Mouse (Mus musculus) embryo, embryonic 11 days (tissue): Measurements from ENCODE around the gene Klhdc2.

ENCODE experiments used
- DNase-seq: peaks from one replicate; pipeline ENCODE4 v3.0.0-alpha.2; 2015

Gene Klhdc2

GRCm38 (mm10) chr12:69302171-69302570 is 5.7 kb downstream of the Klhdc2 start:
- DNase-seq: no peak

GRCm38 (mm10) chr12:69304051-69304450 is 7.6 kb downstream of the Klhdc2 start:
- no peak for DNase-seq

- no peak for DNase-seq
Measured at GRCm38 (mm10) chr12:69306333-69306732, 9.9 kb downstream of the Klhdc2 start.

- DNase-seq: no peak
Measured at GRCm38 (mm10) chr12:69309659-69310058, 13.2 kb downstream of the Klhdc2 start.

- DNase-seq: no peak
Measured at GRCm38 (mm10) chr12:69318431-69318830, 21.9 kb downstream of the Klhdc2 start.

GRCm38 (mm10) chr12:69331187-69331586 is 34.7 kb downstream of the Klhdc2 start:
- DNase-seq: no peak

GRCm38 (mm10) chr12:69332147-69332546 is 35.7 kb downstream of the Klhdc2 start:
- DNase-seq: no peak

GRCm38 (mm10) chr12:69333547-69333946 is 37.1 kb downstream of the Klhdc2 start:
- peak; percentile 44 for DNase-seq

- DNase-seq: no peak
Measured at GRCm38 (mm10) chr12:69349928-69350327, 53.4 kb downstream of the Klhdc2 start.

GRCm38 (mm10) chr12:69351685-69352084 is 55.2 kb downstream of the Klhdc2 start:
- no peak for DNase-seq

- DNase-seq: peak; percentile 95
Measured at GRCm38 (mm10) chr12:69356546-69357299, 60.2 kb downstream of the Klhdc2 start, which contains the start of gene Nemf. Nemf (minus strand) TSS chr12:69357165.

- DNase-seq: no peak
Measured at GRCm38 (mm10) chr12:69357300-69357646, 60.8 kb downstream of the Klhdc2 start.
